9 mouse cellular contexts compared by ENCODE assay signal in genomic region chr17:56727659-56728058, GRCm38 (mm10). TPM values are rescaled to one million over a fixed set of nuclear protein-coding genes. Genes with fewer than 3 reads are reported as not detected.
DNase-seq lines count a peak whose midpoint lies in the region; ATAC-seq and TF ChIP-seq lines count a peak whose summit lies in the region.
"Had no signal": no experiment of that assay in that cellular context is flagged by ENCODE, and none has a peak within 500 bp of the region (broad histone marks: within the 10 kb centered on the region; RNA-seq: fewer than 3 reads in every experiment).

No protein-coding gene starts in this region.

- H3K9me3 ChIP-seq in kidney, embryonic 16.5 days (ENCODE audit: low read length) = peaks cover 4% of the 10 kb centered on the region; the same call in 1 of the 2 replicates
- H3K9me3 ChIP-seq in ES-E14 (ENCODE audit: control insufficient read depth, insufficient read depth, low read depth, low read length) = no peaks in the 10 kb centered on the region
- no peaks in the 10 kb centered on the region for H3K9me3 ChIP-seq in embryonic facial prominence, embryonic 10.5 days
- H3K9me3 ChIP-seq in liver, embryonic 13.5 days (replicated peaks) = no peaks in the 10 kb centered on the region
- H3K9me3 ChIP-seq in midbrain, embryonic 16.5 days (replicated peaks; ENCODE audit: control insufficient read depth, low read length, poor library complexity, severe bottlenecking) = no peaks in the 10 kb centered on the region
- H3K9me3 ChIP-seq: hindbrain, embryonic 13.5 days had no signal

- H3K36me3 ChIP-seq in kidney, embryonic 16.5 days (ENCODE audit: insufficient read depth, low read length) = peaks cover 7% of the 10 kb centered on the region; the same call in 1 of the 2 replicates
- H3K36me3 ChIP-seq in ES-E14 (ENCODE audit: control insufficient read depth, insufficient read depth, low read length, poor library complexity, severe bottlenecking) = peaks cover 8% of the 10 kb centered on the region; the same call in 1 of the 2 replicates
- peaks cover 27% of the 10 kb centered on the region for H3K36me3 ChIP-seq in embryonic facial prominence, embryonic 10.5 days (replicated peaks)
- peaks cover 13% of the 10 kb centered on the region for H3K36me3 ChIP-seq in liver, embryonic 13.5 days
- peaks cover 11% of the 10 kb centered on the region for H3K36me3 ChIP-seq in midbrain, embryonic 16.5 days (ENCODE audit: control insufficient read depth, insufficient read depth, low read length)

- H3K4me1 ChIP-seq in kidney, embryonic 16.5 days (ENCODE audit: insufficient read depth, low read length) = peaks cover 30% of the 10 kb centered on the region
- peaks cover 2 to 27% of the 10 kb centered on the region in 2 experiments; a peak in 3 of 4 replicates for H3K4me1 ChIP-seq in ES-E14 (ENCODE audit: control insufficient read depth in 2 of 2, insufficient read depth in 2 of 2, low read length in 2 of 2, poor library complexity in 1 of 2)
- H3K4me1 ChIP-seq in embryonic facial prominence, embryonic 10.5 days = peaks cover 33% of the 10 kb centered on the region
- peaks cover 22% of the 10 kb centered on the region for H3K4me1 ChIP-seq in liver, embryonic 13.5 days (replicated peaks)
- no peaks in the 10 kb centered on the region for H3K4me1 ChIP-seq in midbrain, embryonic 16.5 days (ENCODE audit: control insufficient read depth, insufficient read depth, low read length)

- peak overlapping the region; percentile 68; the same call in 1 of the 2 replicates for H3K27ac ChIP-seq in kidney, embryonic 16.5 days (ENCODE audit: low read length)
- H3K27ac ChIP-seq in ES-E14 (ENCODE audit: insufficient read depth, low read depth, low read length, poor library complexity, severe bottlenecking) = no peak overlapping the region
- 0 out of 2 replicates have a peak overlapping the region, but pooled peaks have one; percentile 16 for H3K27ac ChIP-seq in embryonic facial prominence, embryonic 10.5 days (replicated peaks)
- H3K27ac ChIP-seq in liver, embryonic 13.5 days = no peak overlapping the region
- H3K27ac ChIP-seq in midbrain, embryonic 16.5 days (ENCODE audit: low read length) = no peak overlapping the region
- H3K27ac ChIP-seq: hindbrain, embryonic 13.5 days; neural tube, embryonic 12.5 days had no signal

- ATAC-seq in kidney, embryonic 16.5 days (ENCODE audit: low FRiP score, low TSS enrichment) = no peak
- ATAC-seq in liver, embryonic 13.5 days (ENCODE audit: low read depth) = peak; percentile 45; the same call in 1 of the 2 replicates
- ATAC-seq in midbrain, embryonic 16.5 days = no peak

- no peak overlapping the region for H3K4me3 ChIP-seq in kidney, embryonic 16.5 days (ENCODE audit: low read length)
- peak overlapping the region in 1 of 2 experiments; percentile 38; a peak in 1 of 4 replicates for H3K4me3 ChIP-seq in ES-E14 (ENCODE audit: insufficient read depth in 1 of 2, low read depth in 1 of 2, low read length in 2 of 2, poor library complexity in 1 of 2, severe bottlenecking in 1 of 2)
- H3K4me3 ChIP-seq in embryonic facial prominence, embryonic 10.5 days = no peak overlapping the region
- H3K4me3 ChIP-seq in liver, embryonic 13.5 days (replicated peaks) = no peak overlapping the region
- no peak overlapping the region for H3K4me3 ChIP-seq in midbrain, embryonic 16.5 days (ENCODE audit: low read depth, low read length)
- H3K4me3 ChIP-seq: hindbrain, embryonic 13.5 days; neural tube, embryonic 12.5 days had no signal

- no peak overlapping the region; the same call in 1 of the 2 replicates for H3K9ac ChIP-seq in kidney, embryonic 16.5 days (replicated peaks; ENCODE audit: low read length)
- peak overlapping the region; percentile 28; the same call in 1 of the 2 replicates for H3K9ac ChIP-seq in ES-E14 (ENCODE audit: insufficient read depth, low read depth, low read length, poor library complexity, severe bottlenecking)
- H3K9ac ChIP-seq in liver, embryonic 13.5 days = peak overlapping the region; percentile 23; the same call in 1 of the 2 replicates
- H3K9ac ChIP-seq in midbrain, embryonic 16.5 days (ENCODE audit: low read depth, low read length) = no peak overlapping the region
- H3K9ac ChIP-seq: hindbrain, embryonic 13.5 days; neural tube, embryonic 12.5 days had no signal

- 6% methylated on average over 12 of the region's 12 CpGs for WGBS in kidney, embryonic 16.5 days
- WGBS in embryonic facial prominence, embryonic 10.5 days = 10% methylated on average over 12 of the region's 12 CpGs
- WGBS in liver, embryonic 13.5 days (ENCODE audit: insufficient replicate concordance) = 11% methylated on average over 12 of the region's 12 CpGs
- WGBS in midbrain, embryonic 16.5 days = 11% methylated on average over 12 of the region's 12 CpGs

- DNase-seq in kidney, postnatal 25 days = no peak
- no peak for DNase-seq in ES-E14 (ENCODE audit: low read depth, low spot score)
- peak; percentile 60 for DNase-seq in embryonic facial prominence, embryonic 10.5 days (ENCODE audit: low spot score)
- peak; percentile 64 for DNase-seq in liver, embryonic 13.5 days
- DNase-seq in cerebellum, adult 11 months = no peak

- H3K4me2 ChIP-seq in kidney, embryonic 16.5 days (replicated peaks; ENCODE audit: low read depth, low read length) = no peak overlapping the region
- peak overlapping the region; percentile 34 for H3K4me2 ChIP-seq in liver, embryonic 13.5 days
- H3K4me2 ChIP-seq in midbrain, embryonic 16.5 days (ENCODE audit: low read length) = no peak overlapping the region
- H3K4me2 ChIP-seq: hindbrain, embryonic 13.5 days; neural tube, embryonic 12.5 days had no signal

- no peaks in the 10 kb centered on the region for H3K27me3 ChIP-seq in kidney, embryonic 16.5 days (ENCODE audit: insufficient read depth, low read length)
- no peaks in the 10 kb centered on the region for H3K27me3 ChIP-seq in embryonic facial prominence, embryonic 10.5 days (replicated peaks; ENCODE audit: low read depth, poor library complexity, severe bottlenecking)
- H3K27me3 ChIP-seq in liver, embryonic 13.5 days = peaks cover 47% of the 10 kb centered on the region
- H3K27me3 ChIP-seq in midbrain, embryonic 16.5 days (ENCODE audit: control insufficient read depth, insufficient read depth, low read depth, low read length) = no peaks in the 10 kb centered on the region
- H3K27me3 ChIP-seq: hindbrain, embryonic 13.5 days; neural tube, embryonic 12.5 days had no signal

- in situ Hi-C loops in ES-E14 (cut with MboI; ENCODE audit: low sequenced_read_pairs in 2 of 2, unreplicated experiment in 2 of 2) = no loop called here

TF ChIP-seq in ES-E14, 5 proteins besides CTCF, POLR2A, EP300 and RAD21:
- no peak for TF ChIP-seq CHD2 (IDR thresholded peaks at IDR 0.05; ENCODE audit: low read depth, low read length)
- TF ChIP-seq ZC3H11A (IDR thresholded peaks at IDR 0.05; ENCODE audit: borderline replicate concordance, low read depth, low read length) = no peak
- TF ChIP-seq ZNF384 (IDR thresholded peaks at IDR 0.05; ENCODE audit: low read depth, low read length) = no peak
- TF ChIP-seq MAFK (IDR thresholded peaks at IDR 0.05; ENCODE audit: insufficient read depth, low read depth, low read length) = no peak
- no peak for TF ChIP-seq HCFC1 (IDR thresholded peaks at IDR 0.05; ENCODE audit: borderline replicate concordance, insufficient read depth, low read length)

RNA-seq across cellular contexts. Expression of gene Vmac, which starts 9.8 kb away (rescaled TPM):
- polyA plus RNA-seq in kidney, embryonic 16.5 days (2015; fragmentation: Nextera tagmentation; extraction: Ambion mirVana) = 22.4 and 23.2 TPM in 2 replicates
- total RNA-seq in ES-E14 (2012; rRNA removed) = 7.7 and 8.4 TPM in 2 replicates
- polyA plus RNA-seq in embryonic facial prominence, embryonic 10.5 days (2016; fragmentation: Nextera tagmentation; extraction: Ambion mirVana) = 14.1 and 14.5 TPM in 2 replicates
- 2.6 and 3.2 TPM in 2 replicates for polyA plus RNA-seq in liver, embryonic 13.5 days (2015; fragmentation: Nextera tagmentation; extraction: Ambion mirVana)
- 15.6 and 16.1 TPM in 2 replicates for polyA plus RNA-seq in midbrain, embryonic 16.5 days (2015; fragmentation: Nextera tagmentation; extraction: Ambion mirVana)

RNA-seq across cellular contexts. Expression of gene Ndufa11, which starts 10.1 kb away (rescaled TPM):
- 479 and 501 TPM in 2 replicates for polyA plus RNA-seq in kidney, embryonic 16.5 days (2015; fragmentation: Nextera tagmentation; extraction: Ambion mirVana)
- total RNA-seq in ES-E14 (2012; rRNA removed) = 484 and 561 TPM in 2 replicates
- 388 and 402 TPM in 2 replicates for polyA plus RNA-seq in embryonic facial prominence, embryonic 10.5 days (2016; fragmentation: Nextera tagmentation; extraction: Ambion mirVana)
- 229 and 268 TPM in 2 replicates for polyA plus RNA-seq in liver, embryonic 13.5 days (2015; fragmentation: Nextera tagmentation; extraction: Ambion mirVana)
- 492 and 497 TPM in 2 replicates for polyA plus RNA-seq in midbrain, embryonic 16.5 days (2015; fragmentation: Nextera tagmentation; extraction: Ambion mirVana)

RNA-seq across cellular contexts. Expression of gene Nrtn, which starts 29.7 kb away (rescaled TPM):
- 5.4 and 5.8 TPM in 2 replicates for polyA plus RNA-seq in kidney, embryonic 16.5 days (2015; fragmentation: Nextera tagmentation; extraction: Ambion mirVana)
- total RNA-seq in ES-E14 (2012; rRNA removed) = 8.4 and 17.7 TPM in 2 replicates
- polyA plus RNA-seq in embryonic facial prominence, embryonic 10.5 days (2016; fragmentation: Nextera tagmentation; extraction: Ambion mirVana) = 4.5 and 4.7 TPM in 2 replicates
- polyA plus RNA-seq in liver, embryonic 13.5 days (2015; fragmentation: Nextera tagmentation; extraction: Ambion mirVana) = 1.00 and 1.0 TPM in 2 replicates
- 2.5 and 4.0 TPM in 2 replicates for polyA plus RNA-seq in midbrain, embryonic 16.5 days (2015; fragmentation: Nextera tagmentation; extraction: Ambion mirVana)

RNA-seq across cellular contexts. Expression of gene Dus3l, which starts 36.9 kb away (rescaled TPM):
- 55.4 and 59.7 TPM in 2 replicates for polyA plus RNA-seq in kidney, embryonic 16.5 days (2015; fragmentation: Nextera tagmentation; extraction: Ambion mirVana)
- total RNA-seq in ES-E14 (2012; rRNA removed) = 70.2 and 108 TPM in 2 replicates
- 45.0 and 45.6 TPM in 2 replicates for polyA plus RNA-seq in embryonic facial prominence, embryonic 10.5 days (2016; fragmentation: Nextera tagmentation; extraction: Ambion mirVana)
- 17.2 and 17.5 TPM in 2 replicates for polyA plus RNA-seq in liver, embryonic 13.5 days (2015; fragmentation: Nextera tagmentation; extraction: Ambion mirVana)
- 96.8 and 106 TPM in 2 replicates for polyA plus RNA-seq in midbrain, embryonic 16.5 days (2015; fragmentation: Nextera tagmentation; extraction: Ambion mirVana)

RNA-seq across cellular contexts. Expression of gene Prr22, which starts 42.4 kb away (rescaled TPM):
- polyA plus RNA-seq in kidney, embryonic 16.5 days (2015; fragmentation: Nextera tagmentation; extraction: Ambion mirVana) = 1.6 and 1.8 TPM in 2 replicates
- total RNA-seq in ES-E14 (2012; rRNA removed) = 1.2 and 1.5 TPM in 2 replicates
- 1.7 and 1.8 TPM in 2 replicates for polyA plus RNA-seq in embryonic facial prominence, embryonic 10.5 days (2016; fragmentation: Nextera tagmentation; extraction: Ambion mirVana)
- polyA plus RNA-seq in liver, embryonic 13.5 days (2015; fragmentation: Nextera tagmentation; extraction: Ambion mirVana) = 0.45 and 0.61 TPM in 2 replicates
- 0.97 and 1.1 TPM in 2 replicates for polyA plus RNA-seq in midbrain, embryonic 16.5 days (2015; fragmentation: Nextera tagmentation; extraction: Ambion mirVana)

Comparison
In these comparisons a context has a peak if more than half of its experiments do, and no peak if none do; other contexts are left out.
1. H3K27ac ChIP-seq: peak in kidney, embryonic 16.5 days (single experiment) and embryonic facial prominence, embryonic 10.5 days (single experiment); none in ES-E14 (single experiment), liver, embryonic 13.5 days (single experiment) and midbrain, embryonic 16.5 days (single experiment).
2. H3K9ac ChIP-seq: peak in ES-E14 (single experiment) and liver, embryonic 13.5 days (single experiment); none in kidney, embryonic 16.5 days (single experiment) and midbrain, embryonic 16.5 days (single experiment).
3. DNase-seq: peak in embryonic facial prominence, embryonic 10.5 days (single experiment) and liver, embryonic 13.5 days (single experiment); none in kidney, postnatal 25 days (0 of 2), ES-E14 (single experiment) and cerebellum, adult 11 months (single experiment).